Mouse (Mus musculus) adrenal gland, adult (tissue): Measurements from ENCODE around the gene Marc2.

ENCODE experiments used
- DNase-seq, 2 experiments: peaks; one replicate each; pipeline ENCODE4 v3.0.0; 2022 to 2023; ENCODE audit warnings: low spot score in 1 of 2; ENCODE audit not compliant: inconsistent age in 2 of 2

The Marc2 gene

GRCm38 (mm10) chr1:184810780-184811575, 35.3 kb downstream of the Marc2 start, which contains the start of gene Marc1:
TSS of gene Marc1 (minus strand) at chr1:184811313.
- peak in 1 of 2 experiments; percentile 53 for DNase-seq

- no peak for DNase-seq
Observed at GRCm38 (mm10) chr1:184809578-184810001, 36.7 kb downstream of the Marc2 start.

GRCm38 (mm10) chr1:184808418-184809012, 37.7 kb downstream of the Marc2 start:
- DNase-seq = no peak

GRCm38 (mm10) chr1:184807627-184808417, 38.4 kb downstream of the Marc2 start:
- DNase-seq = no peak

GRCm38 (mm10) chr1:184807123-184807522, 39.1 kb downstream of the Marc2 start:
- DNase-seq = no peak

- no peak for DNase-seq
Observed at GRCm38 (mm10) chr1:184805749-184806148, 40.5 kb downstream of the Marc2 start.

- peak; percentile 44 to 76 for DNase-seq
Observed at GRCm38 (mm10) chr1:184793163-184793876, 52.9 kb downstream of the Marc2 start.

- peak in 1 of 2 experiments; percentile 63 for DNase-seq
Observed at GRCm38 (mm10) chr1:184791109-184791508, 55.1 kb downstream of the Marc2 start.

GRCm38 (mm10) chr1:184786376-184787151, 59.7 kb downstream of the Marc2 start:
- peak in 1 of 2 experiments; percentile 22 for DNase-seq

- DNase-seq = no peak
Observed at GRCm38 (mm10) chr1:184783641-184784040, 62.6 kb downstream of the Marc2 start.

- peak; percentile 35 to 62 for DNase-seq
Observed at GRCm38 (mm10) chr1:184782161-184782513, 64.1 kb downstream of the Marc2 start.

- no peak for DNase-seq
Observed at GRCm38 (mm10) chr1:184781286-184782160, 64.7 kb downstream of the Marc2 start.

GRCm38 (mm10) chr1:184778157-184778556, 68.1 kb downstream of the Marc2 start:
- no peak for DNase-seq

GRCm38 (mm10) chr1:184777061-184777795, 69.0 kb downstream of the Marc2 start:
- no peak for DNase-seq

- DNase-seq = no peak
Observed at GRCm38 (mm10) chr1:184775289-184775688, 71.0 kb downstream of the Marc2 start.

GRCm38 (mm10) chr1:184771891-184772249, 74.4 kb downstream of the Marc2 start:
- no peak for DNase-seq

GRCm38 (mm10) chr1:184771202-184771890, 74.9 kb downstream of the Marc2 start:
- DNase-seq = peak; percentile 66 to 89

- DNase-seq = peak in 1 of 2 experiments; percentile 48
Observed at GRCm38 (mm10) chr1:184763866-184764265, 82.4 kb downstream of the Marc2 start.
